11 mouse cellular contexts compared by ENCODE assay signal in genomic region chr3:95651391-95652203, GRCm38 (mm10). TPM values are rescaled to one million over a fixed set of nuclear protein-coding genes. Genes with fewer than 3 reads are reported as not detected.
DNase-seq lines count a peak whose midpoint lies in the region; ATAC-seq and TF ChIP-seq lines count a peak whose summit lies in the region.
"Had no signal": no experiment of that assay in that cellular context is flagged by ENCODE, and none has a peak within 500 bp of the region (broad histone marks: within the 10 kb centered on the region; RNA-seq: fewer than 3 reads in every experiment).

No protein-coding gene starts in this region.

- H3K4me1 ChIP-seq in limb, embryonic 15.5 days: peaks cover 19% of the 10 kb centered on the region; the same call in 1 of the 2 replicates
- peaks cover 21% of the 10 kb centered on the region for H3K4me1 ChIP-seq in limb, embryonic 10.5 days
- H3K4me1 ChIP-seq in embryonic fibroblast, embryonic 13.5 days (ENCODE audit: control insufficient read depth, insufficient read depth, low read length): peaks cover 10% of the 10 kb centered on the region

- TF ChIP-seq CTCF in embryonic fibroblast, embryonic 13.5 days (IDR thresholded peaks at IDR 0.05; ENCODE audit: borderline replicate concordance, insufficient read depth, low read length): no peak

- WGBS in limb, embryonic 15.5 days: 84% methylated on average over 16 of the region's 16 CpGs
- WGBS in limb, embryonic 10.5 days: 91% methylated on average over 16 of the region's 16 CpGs

- H3K9ac ChIP-seq in limb, embryonic 15.5 days: no peak overlapping the region
- H3K9ac ChIP-seq: liver, embryonic 14.5 days; neural tube, embryonic 13.5 days had no signal

- H3K9me3 ChIP-seq in limb, embryonic 15.5 days: no peaks in the 10 kb centered on the region
- H3K9me3 ChIP-seq in limb, embryonic 10.5 days (replicated peaks): no peaks in the 10 kb centered on the region
- H3K9me3 ChIP-seq: neural tube, embryonic 13.5 days had no signal

- peak; percentile 41 for DNase-seq in adrenal gland, postnatal 10 days
- DNase-seq in adrenal gland, postnatal 4 days (ENCODE audit: low spot score in 2 of 2): no peak
- no peak for DNase-seq in limb, embryonic 10.5 days (ENCODE audit: low spot score)
- DNase-seq in thymus, postnatal 36 days: no peak
- no peak for DNase-seq in layer of hippocampus, postnatal 10 days (ENCODE audit: low spot score in 2 of 2)
- DNase-seq: cerebellum, adult 9-11 months had no signal

- no peaks in the 10 kb centered on the region for H3K36me3 ChIP-seq in limb, embryonic 15.5 days
- H3K36me3 ChIP-seq in limb, embryonic 10.5 days: no peaks in the 10 kb centered on the region
- H3K36me3 ChIP-seq: neural tube, embryonic 13.5 days had no signal

- no peak overlapping the region for H3K4me3 ChIP-seq in limb, embryonic 15.5 days
- no peak overlapping the region for H3K4me3 ChIP-seq in limb, embryonic 10.5 days
- H3K4me3 ChIP-seq in embryonic fibroblast, embryonic 13.5 days (ENCODE audit: insufficient read depth, low read length): no peak overlapping the region
- H3K4me3 ChIP-seq: neural tube, embryonic 13.5 days had no signal

- H3K27ac ChIP-seq in limb, embryonic 15.5 days: peak overlapping the region; percentile 86
- no peak overlapping the region for H3K27ac ChIP-seq in limb, embryonic 10.5 days
- H3K27ac ChIP-seq in embryonic fibroblast, embryonic 13.5 days (ENCODE audit: insufficient read depth, low read length): peak overlapping the region; percentile 97
- H3K27ac ChIP-seq: neural tube, embryonic 13.5 days had no signal

- H3K27me3 ChIP-seq in limb, embryonic 15.5 days: no peaks in the 10 kb centered on the region
- no peaks in the 10 kb centered on the region for H3K27me3 ChIP-seq in limb, embryonic 10.5 days (ENCODE audit: low read depth, poor library complexity, severe bottlenecking)
- H3K27me3 ChIP-seq: neural tube, embryonic 13.5 days had no signal

- no peak for ATAC-seq in limb, embryonic 15.5 days (ENCODE audit: insufficient number of reproducible peaks, low FRiP score, low TSS enrichment, low read depth)
- peak; percentile 37 for ATAC-seq in megakaryocyte, adult 5-6 weeks (ENCODE audit: poor library complexity, severe bottlenecking)

- H3K4me2 ChIP-seq in limb, embryonic 15.5 days: no peak overlapping the region
- H3K4me2 ChIP-seq: neural tube, embryonic 13.5 days had no signal

- TF ChIP-seq POLR2A in embryonic fibroblast, embryonic 13.5 days (IDR thresholded peaks at IDR 0.05; ENCODE audit: low read depth, low read length): no peak

RNA-seq across cellular contexts. Expression of gene Mcl1, which starts 7.0 kb away (rescaled TPM):
- 100 to 1,000 TPM; 116 to 144 TPM for total RNA-seq in adrenal gland, postnatal 10 days (2021)
- total RNA-seq in adrenal gland, postnatal 4 days (2021): 100 to 1,000 TPM; 151 to 152 TPM
- 35.2 and 46.1 TPM in 2 replicates for polyA plus RNA-seq in limb, embryonic 15.5 days (2015; fragmentation: Nextera tagmentation; extraction: Ambion mirVana)
- polyA plus RNA-seq in limb, embryonic 10.5 days (2016; fragmentation: Nextera tagmentation; extraction: Ambion mirVana): 49.7 and 52.1 TPM in 2 replicates
- polyA plus RNA-seq in embryonic fibroblast, embryonic 13.5 days (2011; ENCODE audit: insufficient read length, low read depth, missing spikeins): 109 and 118 TPM in 2 replicates
- 440 and 463 TPM in 2 replicates for total RNA-seq in megakaryocyte, adult 5-6 weeks (2015)
- total RNA-seq in megakaryocyte, adult 5-6 weeks (2017): 327 and 343 TPM in 2 replicates
- total RNA-seq in layer of hippocampus, postnatal 10 days (2021): 10 to 100 TPM; 68.0 TPM

RNA-seq across cellular contexts. Expression of gene Ensa, which starts 26.8 kb away (rescaled TPM):
- total RNA-seq in adrenal gland, postnatal 10 days (2021): 10 to 100 TPM; 67.8 to 68.1 TPM
- total RNA-seq in adrenal gland, postnatal 4 days (2021): 10 to 100 TPM; 79.6 to 82.2 TPM
- 73.4 and 74.7 TPM in 2 replicates for polyA plus RNA-seq in limb, embryonic 15.5 days (2015; fragmentation: Nextera tagmentation; extraction: Ambion mirVana)
- polyA plus RNA-seq in limb, embryonic 10.5 days (2016; fragmentation: Nextera tagmentation; extraction: Ambion mirVana): 74.6 and 88.2 TPM in 2 replicates
- 71.5 and 86.4 TPM in 2 replicates for polyA plus RNA-seq in embryonic fibroblast, embryonic 13.5 days (2011; ENCODE audit: insufficient read length, low read depth, missing spikeins)
- total RNA-seq in megakaryocyte, adult 5-6 weeks (2015): 54.7 and 64.2 TPM in 2 replicates
- 94.3 and 94.8 TPM in 2 replicates for total RNA-seq in megakaryocyte, adult 5-6 weeks (2017)
- 100 to 1,000 TPM; 220 to 228 TPM for total RNA-seq in layer of hippocampus, postnatal 10 days (2021)

RNA-seq across cellular contexts. Expression of gene Adamtsl4, which starts 36.1 kb away (rescaled TPM):
- total RNA-seq in adrenal gland, postnatal 10 days (2021): 10 to 100 TPM; 13.3 to 13.4 TPM
- 1 to 10 TPM; 7.5 to 8.1 TPM for total RNA-seq in adrenal gland, postnatal 4 days (2021)
- polyA plus RNA-seq in limb, embryonic 15.5 days (2015; fragmentation: Nextera tagmentation; extraction: Ambion mirVana): 5.4 and 11.2 TPM in 2 replicates
- polyA plus RNA-seq in limb, embryonic 10.5 days (2016; fragmentation: Nextera tagmentation; extraction: Ambion mirVana): 0.63 and 0.77 TPM in 2 replicates
- polyA plus RNA-seq in embryonic fibroblast, embryonic 13.5 days (2011; ENCODE audit: insufficient read length, low read depth, missing spikeins): 18.9 and 26.4 TPM in 2 replicates
- total RNA-seq in megakaryocyte, adult 5-6 weeks (2015): 0.85 and 1.3 TPM in 2 replicates
- total RNA-seq in megakaryocyte, adult 5-6 weeks (2017): 0.59 and 0.77 TPM in 2 replicates
- total RNA-seq in layer of hippocampus, postnatal 10 days (2021): under 1 TPM; 0.69 to 0.94 TPM
